Mouse (Mus musculus) right cerebral cortex, postnatal 36 days (tissue): ENCODE measurements at regions not wholly inside any gene's neighbourhood (a gene's known extent, or its start where the extent isn't known, plus 50 kb on each side); places are given as distances from the start of the nearest gene placed in this dataset.
"Not testable (repeated sequence)": the region's sequence is repeated elsewhere in the genome, so short reads cannot be mapped to it uniquely, and the experiment has no call there.

Experiments used
- DNase-seq, 2 experiments: peaks; one replicate each; pipeline ENCODE4 v3.0.0; 2022; ENCODE audit warnings: low spot score in 2 of 2, mixed read lengths in 1 of 2

DNA sequence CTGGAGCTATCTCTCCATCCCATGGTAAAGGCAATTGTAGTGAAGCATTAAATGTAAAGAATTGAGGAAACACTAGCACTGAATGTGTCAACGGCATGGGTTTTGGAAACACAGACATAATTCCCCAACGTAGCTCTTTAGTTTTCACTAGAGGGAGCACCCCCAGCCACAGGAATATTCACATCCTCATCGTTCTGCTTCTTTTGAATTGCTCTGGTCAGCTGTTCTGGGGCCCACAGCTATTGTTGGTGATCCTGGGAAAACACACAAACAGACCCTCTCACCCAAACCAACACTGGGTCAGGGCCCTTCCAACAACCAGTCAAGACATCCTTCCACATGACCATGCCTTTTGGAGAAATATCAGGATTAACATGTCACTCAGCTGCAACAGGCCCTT lies 119.7 kb downstream of the Impg2 start:
- DNase-seq, result not testable (repeated sequence)

DNA sequence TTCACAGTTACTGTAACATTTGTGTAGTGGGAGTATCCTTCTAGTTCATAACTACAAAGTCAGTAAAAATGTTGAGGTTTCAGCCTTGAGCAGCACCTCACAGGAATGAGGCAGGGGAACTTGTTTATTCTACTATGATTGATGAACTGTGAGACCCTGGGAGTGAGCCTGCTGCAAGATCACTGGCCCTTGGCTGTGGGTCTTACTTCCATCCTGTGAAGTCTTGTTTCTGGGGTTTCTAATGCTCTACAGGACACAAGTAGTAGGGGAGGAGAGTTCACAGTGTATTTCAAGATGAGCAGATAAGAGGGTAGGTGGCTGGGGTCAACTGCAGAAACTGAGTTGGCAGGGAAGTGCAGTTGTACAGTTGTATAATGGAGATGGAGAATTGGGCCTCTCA lies 128.3 kb upstream of the Abi3bp start:
- no peak for DNase-seq

DNA sequence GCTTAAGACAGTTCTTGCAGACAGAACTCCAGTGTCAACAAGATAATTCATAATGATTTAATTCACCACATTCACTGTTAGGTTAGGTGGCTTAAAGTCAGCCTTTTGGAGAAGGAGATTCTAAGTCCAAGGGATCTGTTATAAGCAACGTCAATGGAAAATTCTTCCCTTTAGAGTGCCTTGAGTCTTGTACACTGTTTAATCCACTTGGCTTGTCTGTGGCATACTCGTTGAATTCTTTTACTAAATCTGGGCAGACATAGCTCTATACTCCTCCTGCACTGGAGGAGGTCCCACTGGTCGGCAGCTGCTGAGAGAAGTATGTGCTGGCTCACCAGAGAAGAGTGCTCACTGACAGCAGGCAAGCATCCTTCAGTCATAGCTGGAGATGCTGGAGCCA lies 124.8 kb upstream of the Abi3bp start:
- DNase-seq, result no peak

DNA sequence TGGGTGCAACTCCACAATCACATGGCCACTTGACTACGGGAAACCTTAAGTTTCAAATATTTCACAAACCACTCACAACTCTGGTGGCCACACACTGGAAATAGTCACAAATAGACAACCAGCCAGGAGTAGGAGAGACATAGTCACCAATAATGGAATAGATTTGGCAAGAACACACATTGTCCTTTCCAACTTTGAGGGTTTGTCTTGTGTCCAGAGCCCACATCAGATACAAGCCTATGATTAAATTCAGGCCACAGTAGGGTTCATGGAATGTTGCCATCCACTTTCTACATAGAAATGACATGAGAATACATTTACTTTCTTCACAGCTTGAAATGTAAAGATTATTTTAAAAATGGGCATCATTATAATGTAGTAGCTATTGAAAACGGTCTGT lies 118.6 kb upstream of the Abi3bp start:
- no peak for DNase-seq

DNA sequence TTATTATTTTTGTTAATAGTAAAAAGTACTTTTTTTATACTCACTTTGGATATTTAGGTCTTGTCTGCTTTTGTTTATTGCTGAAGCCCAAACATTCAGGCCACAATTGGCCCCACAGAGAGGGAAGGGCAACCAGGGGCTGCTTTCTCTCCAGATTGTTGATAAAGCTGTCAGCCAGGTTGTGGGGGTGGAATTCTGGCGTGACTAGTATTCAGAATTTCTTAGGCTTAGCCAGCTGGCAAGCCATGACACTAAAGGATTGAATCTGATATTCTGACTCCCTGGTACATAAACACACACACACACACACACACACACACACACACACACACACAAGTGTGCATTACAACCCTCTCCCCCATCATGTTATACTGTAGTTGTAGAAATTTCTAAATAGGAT lies 116.7 kb upstream of the Abi3bp start:
- DNase-seq, result no peak

DNA sequence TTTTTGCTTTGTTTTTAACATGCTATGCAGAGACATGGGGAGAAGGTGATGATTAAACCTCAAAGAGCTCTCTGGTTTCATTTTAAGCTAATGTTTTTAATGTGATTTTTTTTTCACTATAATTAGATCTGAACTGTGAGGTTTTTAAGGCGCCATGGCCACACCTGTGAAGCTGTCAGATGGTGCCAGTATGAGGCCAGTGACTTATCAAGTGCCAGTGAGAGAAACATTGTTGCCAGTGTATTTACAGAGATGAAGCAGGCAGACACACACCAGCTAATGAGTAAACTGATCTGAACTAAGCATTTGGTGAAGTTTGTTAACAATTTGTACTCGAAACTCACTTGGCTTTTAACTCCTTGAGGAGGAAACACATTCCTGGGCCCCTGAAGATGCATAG lies 99.3 kb upstream of the Abi3bp start:
- no peak for DNase-seq

DNA sequence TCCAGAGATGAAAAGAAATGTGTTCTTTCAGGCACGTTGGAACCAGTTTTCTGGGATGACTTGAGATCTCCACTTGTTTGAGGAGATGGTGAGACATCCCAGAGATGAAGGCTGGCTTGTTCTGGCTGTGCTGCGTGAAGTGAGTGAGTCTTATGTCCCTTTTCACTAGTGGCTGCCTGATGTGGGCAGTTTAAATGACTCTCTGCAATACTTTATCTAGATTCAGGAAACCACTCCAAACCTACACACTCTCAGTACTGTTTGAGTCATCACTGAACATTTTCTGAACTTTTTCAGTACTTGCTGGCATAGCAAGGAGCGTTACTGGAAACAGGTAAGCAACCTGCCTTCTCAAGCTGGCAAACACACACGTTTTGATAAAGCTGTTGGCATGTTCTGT lies 97.0 kb upstream of the Abi3bp start:
- DNase-seq, result no peak

DNA sequence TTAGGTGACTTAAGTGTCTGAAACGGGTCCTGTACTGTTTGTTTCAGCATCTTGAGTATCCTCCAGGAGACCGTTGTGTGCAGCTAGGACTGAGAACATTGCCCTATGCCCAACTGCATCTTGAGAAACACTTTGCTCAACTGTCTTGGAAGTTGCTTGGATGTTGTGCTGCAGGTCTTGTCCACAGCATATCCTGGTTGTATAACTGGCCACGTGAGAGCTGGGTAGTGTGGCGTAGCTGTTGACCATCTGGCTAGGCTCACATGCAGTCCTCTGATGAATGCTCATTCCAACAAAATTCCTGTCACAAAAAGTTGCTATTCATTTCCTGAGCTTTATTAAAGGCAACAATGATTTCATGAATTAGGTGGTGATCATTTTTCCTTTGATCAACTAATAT lies 91.1 kb upstream of the Abi3bp start:
- DNase-seq, result no peak

DNA sequence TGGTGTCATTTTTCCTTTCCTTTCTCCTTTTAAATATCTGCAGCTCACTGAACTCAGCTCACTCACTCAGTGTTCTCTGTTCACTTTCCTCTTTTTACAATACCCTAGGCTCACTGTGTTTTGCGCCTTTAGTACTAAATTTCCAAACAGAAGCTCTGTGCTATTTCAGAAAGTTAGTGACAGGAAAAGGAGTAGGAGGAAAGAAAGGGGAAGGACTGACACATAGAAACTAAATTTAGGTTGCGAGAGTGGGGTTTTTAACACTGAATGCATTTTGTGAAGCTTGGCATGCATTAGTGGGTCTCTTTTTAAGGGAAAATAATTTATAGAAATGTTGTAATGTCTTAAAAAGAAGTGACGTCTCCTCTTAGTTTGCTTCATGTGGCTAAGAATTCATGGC lies 84.8 kb upstream of the Abi3bp start:
- peak in 1 of 2 experiments; percentile 37 for DNase-seq

DNA sequence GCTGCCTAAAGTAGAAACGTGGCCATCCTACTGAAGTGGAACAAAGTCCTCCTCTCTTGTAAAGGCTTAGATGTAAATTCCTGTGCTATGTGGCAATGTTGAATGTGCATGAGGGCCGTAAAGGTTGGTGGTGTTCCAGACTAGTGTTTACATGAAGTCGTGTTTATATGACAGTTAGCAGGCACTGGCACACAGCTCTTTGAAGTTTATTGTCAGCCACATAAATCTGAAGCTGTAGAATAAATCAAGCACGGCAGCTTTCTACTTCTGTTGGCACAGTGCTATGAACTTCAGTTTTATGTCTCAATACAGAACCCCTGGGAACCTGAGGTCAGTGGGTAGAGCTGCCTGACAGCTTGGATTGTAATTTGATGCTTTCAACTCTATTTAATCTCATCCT lies 81.1 kb upstream of the Abi3bp start:
- no peak for DNase-seq

DNA sequence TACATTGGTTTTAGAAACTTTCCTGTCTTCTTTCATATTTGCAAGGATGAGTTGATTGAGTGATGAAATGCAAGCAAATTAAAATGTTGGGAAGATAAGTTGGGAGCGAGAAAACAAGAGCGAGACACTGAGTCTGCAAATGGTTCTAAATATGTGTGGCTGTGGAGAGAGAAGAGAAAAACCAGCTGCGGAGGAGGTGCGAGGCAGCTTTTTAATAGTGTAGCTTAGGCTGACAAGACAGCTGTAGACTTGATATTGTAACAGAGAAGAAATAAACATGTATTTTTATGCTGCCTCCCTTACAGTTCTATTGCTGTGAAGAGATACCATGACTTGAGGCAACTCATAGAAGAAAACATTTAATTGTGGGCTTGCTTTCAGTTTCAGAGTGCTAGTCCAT lies 78.1 kb upstream of the Abi3bp start:
- peak; percentile 23 to 61 for DNase-seq

DNA sequence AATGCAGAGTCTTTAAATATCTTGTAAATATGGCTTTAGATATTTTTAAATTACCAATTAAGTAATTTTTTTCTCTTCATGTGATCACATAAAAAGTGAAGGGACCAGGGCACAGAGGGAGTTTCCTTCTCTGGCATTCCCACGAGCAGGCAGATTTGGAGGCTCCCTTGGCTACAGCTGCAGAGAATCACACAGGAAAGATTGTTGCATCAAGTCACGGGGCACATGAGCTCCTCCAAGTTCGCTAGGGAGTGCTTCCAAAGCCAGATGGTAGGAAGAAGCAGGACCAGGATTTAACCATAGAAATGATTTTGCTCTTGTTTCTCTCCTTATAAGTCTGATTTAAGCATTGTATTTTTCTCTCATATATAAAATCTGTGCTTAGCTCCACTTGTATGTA lies 53.9 kb upstream of the Abi3bp start:
- peak; percentile 9 to 12 for DNase-seq
